Mouse (Mus musculus) hindbrain, embryonic 14.5 days (tissue): ENCODE results near the gene Hspa12b. TPM values are rescaled to one million over a fixed set of nuclear protein-coding genes. Genes with fewer than 3 reads are reported as not detected.
"Not testable (repeated sequence)": the region's sequence is repeated elsewhere in the genome, so short reads cannot be mapped to it uniquely, and the experiment has no call there.

Source experiments
- ATAC-seq: fragments of 200-750 bp; cut with Nextera tagmentation; 2 replicates; pipeline ENCODE4 v1.8.0; 2017; ENCODE audit warnings: moderate number of reproducible peaks, mild to moderate bottlenecking, moderate TSS enrichment, moderate library complexity; ENCODE audit not compliant: low FRiP score
- DNase-seq: peaks from one replicate; pipeline ENCODE4 v3.0.0-alpha.2; 2015; ENCODE audit warnings: low spot score
- H3K27ac ChIP-seq: fragments of 300-500 bp; sonication (generic); 2 replicates; pipeline ENCODE4 v1.5.1; 2014; ENCODE audit warnings: mild to moderate bottlenecking, moderate library complexity
- H3K27me3 ChIP-seq: fragments of 300-500 bp; sonication (generic); 2 replicates; pipeline ENCODE4 v1.6.1; 2014; ENCODE audit warnings: mild to moderate bottlenecking, low read length, mixed read lengths; ENCODE audit not compliant: control insufficient read depth, insufficient read depth
- H3K36me3 ChIP-seq: fragments of 300-500 bp; sonication (generic); replicated peaks from 2 replicates; pipeline ENCODE4 v1.6.1; 2014; ENCODE audit not compliant: control insufficient read depth, insufficient read depth
- H3K4me1 ChIP-seq: fragments of 300-500 bp; sonication (generic); replicated peaks from 2 replicates; pipeline ENCODE4 v1.6.1; 2014; ENCODE audit warnings: antibody characterized with exemption, low read length, mixed read lengths; ENCODE audit not compliant: control insufficient read depth, insufficient read depth
- H3K4me2 ChIP-seq: fragments of 300-500 bp; sonication (generic); replicated peaks from 2 replicates; pipeline ENCODE4 v1.6.1; 2014; ENCODE audit warnings: mild to moderate bottlenecking, moderate library complexity
- H3K4me3 ChIP-seq: fragments of 300-500 bp; sonication (generic); replicated peaks from 2 replicates; pipeline ENCODE4 v1.5.1; 2014; ENCODE audit warnings: mild to moderate bottlenecking, low read length
- H3K9ac ChIP-seq: fragments of 300-500 bp; sonication (generic); 2 replicates; pipeline ENCODE4 v1.6.1; 2014
- H3K9me3 ChIP-seq: fragments of 300-500 bp; sonication (generic); 2 replicates; pipeline ENCODE4 v1.6.1; 2016; ENCODE audit warnings: low read length; ENCODE audit not compliant: control insufficient read depth
- WGBS: fragments of 180-500 bp; shearing (Covaris S2); extraction: QIAGEN DNeasy Blood & Tissue Kit; methylation state at CpG from one replicate; pipeline ENCODE4 v1.1.7; 2014; 5-methylcytosine and 5-hydroxymethylcytosine counted together
- polyA plus RNA-seq: library from polyadenylated mRNA; unstranded; fragments of >200 nt; fragmentation: Nextera tagmentation; extraction: Ambion mirVana; gene quantifications from 2 replicates; pipeline ENCODE4 v1.2.1, GENCODE M21; 2014

The Hspa12b gene
- polyA plus RNA-seq, 1 experiment from 2014 or later = 3.3 TPM

GRCm38 (mm10) chr2:131096101-131096795, 30.8 kb upstream of the Hspa12b start:
- Histone ChIP-seq H3K4me1 (no peaks in the 10 kb centered on the region), H3K36me3 (no peaks in the 10 kb centered on the region), H3K4me2 (no peak overlapping the region), H3K9me3 (no peaks in the 10 kb centered on the region), H3K9ac (no peak overlapping the region), H3K4me3 (no peak overlapping the region), H3K27me3 (no peaks in the 10 kb centered on the region), H3K27ac (no peak overlapping the region)
- DNase-seq (no peak), ATAC-seq (no peak)
- WGBS = 8% methylated on average over 9 of the region's 9 CpGs

- no peaks in the 10 kb centered on the region for H3K4me1 ChIP-seq
- H3K4me3 ChIP-seq = no peak overlapping the region
- no peaks in the 10 kb centered on the region for H3K27me3 ChIP-seq
- DNase-seq = no peak
- no peaks in the 10 kb centered on the region for H3K9me3 ChIP-seq
- no peak overlapping the region for H3K9ac ChIP-seq
- ATAC-seq = no peak
- H3K36me3 ChIP-seq = no peaks in the 10 kb centered on the region
- H3K4me2 ChIP-seq = no peak overlapping the region
- 84% methylated on average over 3 of the region's 4 CpGs for WGBS
- H3K27ac ChIP-seq = no peak overlapping the region
Observed at GRCm38 (mm10) chr2:131097087-131097486, 30.0 kb upstream of the Hspa12b start.

DNA sequence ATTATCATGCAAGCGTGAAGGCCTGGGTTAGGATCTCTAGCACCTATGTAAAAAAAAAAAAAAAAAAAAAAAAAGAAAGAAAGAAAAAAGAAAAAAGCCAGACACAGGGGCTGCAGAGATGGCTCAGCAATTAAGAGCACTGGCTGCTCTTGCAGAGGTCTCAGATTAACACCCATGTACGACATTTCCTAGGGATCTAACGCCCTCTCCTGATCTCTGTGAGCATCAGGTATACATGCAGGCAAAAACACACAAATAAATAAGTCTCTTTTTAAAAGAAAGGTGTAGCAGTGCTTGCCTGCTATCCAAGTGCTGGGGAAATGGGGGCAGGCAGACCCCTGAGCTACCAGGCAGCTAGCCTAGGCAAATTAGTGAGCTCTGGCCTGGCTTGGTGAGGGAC, 25.6 kb upstream of the Hspa12b start:
- no peak for ATAC-seq
- Histone ChIP-seq H3K4me2 (no peak overlapping the region), H3K27me3 (no peaks in the 10 kb centered on the region), H3K4me3 (no peak overlapping the region), H3K36me3 (no peaks in the 10 kb centered on the region), H3K4me1 (no peaks in the 10 kb centered on the region), H3K27ac (no peak overlapping the region), H3K9me3 (no peaks in the 10 kb centered on the region), H3K9ac (no peak overlapping the region)
- no peak for DNase-seq
- WGBS = 70% methylated on average over 3 of the region's 3 CpGs

GRCm38 (mm10) chr2:131104021-131104420, 23.1 kb upstream of the Hspa12b start:
- Histone ChIP-seq H3K36me3 (no peaks in the 10 kb centered on the region), H3K4me2 (no peak overlapping the region), H3K27me3 (no peaks in the 10 kb centered on the region), H3K4me1 (no peaks in the 10 kb centered on the region), H3K9ac (no peak overlapping the region), H3K9me3 (no peaks in the 10 kb centered on the region), H3K4me3 (no peak overlapping the region), H3K27ac (no peak overlapping the region)
- 90% methylated on average over 4 of the region's 4 CpGs for whole genome bisulfite sequencing
- ATAC-seq = no peak
- no peak for DNase-seq

GRCm38 (mm10) chr2:131105061-131105460, 22.0 kb upstream of the Hspa12b start:
- H3K9ac ChIP-seq, H3K4me3 ChIP-seq, ATAC-seq, H3K36me3 ChIP-seq, H3K4me2 ChIP-seq, DNase-seq, H3K27me3 ChIP-seq, H3K4me1 ChIP-seq, H3K9me3 ChIP-seq, H3K27ac ChIP-seq: not testable (repeated sequence)
- 78% methylated on average over 4 of the region's 4 CpGs for WGBS

- Histone ChIP-seq H3K4me2 (no peak overlapping the region), H3K9ac (no peak overlapping the region), H3K4me1 (no peaks in the 10 kb centered on the region), H3K36me3 (no peaks in the 10 kb centered on the region), H3K27ac (no peak overlapping the region), H3K4me3 (no peak overlapping the region), H3K27me3 (no peaks in the 10 kb centered on the region), H3K9me3 (no peaks in the 10 kb centered on the region)
- 92% methylated on average over 5 of the region's 5 CpGs for WGBS
- ATAC-seq (no peak), DNase-seq (no peak)
Observed at GRCm38 (mm10) chr2:131105989-131106388, 21.1 kb upstream of the Hspa12b start.

GRCm38 (mm10) chr2:131118968-131119574, 8.0 kb upstream of the Hspa12b start:
- Histone ChIP-seq H3K36me3 (no peaks in the 10 kb centered on the region), H3K9me3 (no peaks in the 10 kb centered on the region), H3K4me1 (no peaks in the 10 kb centered on the region), H3K27ac (no peak overlapping the region), H3K27me3 (no peaks in the 10 kb centered on the region), H3K9ac (no peak overlapping the region), H3K4me2 (no peak overlapping the region), H3K4me3 (no peak overlapping the region)
- DNase-seq (no peak), ATAC-seq (no peak)
- WGBS = 93% methylated on average over 2 of the region's 2 CpGs

- Histone ChIP-seq H3K27me3 (no peaks in the 10 kb centered on the region; the same call in 1 of the 2 replicates), H3K4me1 (0 out of 2 replicates have a peak, but pooled peaks cover 8% of the 10 kb centered on the region), H3K27ac (no peak overlapping the region), H3K9ac (no peak overlapping the region), H3K4me2 (no peak overlapping the region), H3K36me3 (no peaks in the 10 kb centered on the region), H3K9me3 (no peaks in the 10 kb centered on the region), H3K4me3 (no peak overlapping the region)
- no peak for ATAC-seq
- DNase-seq = no peak
- WGBS = 79% methylated on average over 3 of the region's 3 CpGs
Observed at GRCm38 (mm10) chr2:131124166-131124565, 2.9 kb upstream of the Hspa12b start.

- WGBS = 93% methylated on average over 9 of the region's 9 CpGs
Observed at GRCm38 (mm10) chr2:131125157-131125963, 1.7 kb upstream of the Hspa12b start.

More at GRCm38 (mm10) chr2:131125157-131125963, 1.7 kb upstream of the Hspa12b start:
- 0 out of 2 replicates have a peak, but pooled peaks cover 8% of the 10 kb centered on the region for H3K4me1 ChIP-seq
- no peak overlapping the region for H3K4me3 ChIP-seq
- H3K27me3 ChIP-seq = no peaks in the 10 kb centered on the region; the same call in 1 of the 2 replicates
- ATAC-seq (no peak), DNase-seq (no peak)
- no peaks in the 10 kb centered on the region for H3K36me3 ChIP-seq
- no peak overlapping the region for H3K4me2 ChIP-seq
- H3K9ac ChIP-seq = no peak overlapping the region
- no peaks in the 10 kb centered on the region for H3K9me3 ChIP-seq
- no peak overlapping the region for H3K27ac ChIP-seq
